Mouse (Mus musculus) stomach, postnatal 0 days (tissue): Measurements from ENCODE around the gene Zdhhc19.

ENCODE experiments used
- CTCF ChIP-seq: IDR thresholded peaks from 2 replicates; pipeline ENCODE4 v1.5.1; 2016; ENCODE audit warnings: antibody characterized with exemption, low read depth, mild to moderate bottlenecking, moderate library complexity
- EP300 ChIP-seq: optimal IDR thresholded peaks from 2 replicates; pipeline ENCODE3; 2016; ENCODE audit warnings: antibody characterized with exemption

GRCm38 (mm10) chr16:32551346-32551747, 55.3 kb downstream of the Zdhhc19 start:
- no peak for TF ChIP-seq CTCF
- no peak for TF ChIP-seq EP300
